Mouse (Mus musculus) erythroblast, embryonic 14.5 days (primary cell): ENCODE data around the gene Gm10563.
"Not testable (repeated sequence)": the region's sequence is repeated elsewhere in the genome, so short reads cannot be mapped to it uniquely, and the experiment has no call there.

Source experiments
- GATA1 ChIP-seq: IDR thresholded peaks from 2 replicates; pipeline ENCODE4 v1.6.1; 2012; ENCODE audit warnings: low read length, inconsistent platforms, mixed read lengths
- TAL1 ChIP-seq: IDR thresholded peaks from 3 replicates; pipeline ENCODE4 v1.6.1; 2012; ENCODE audit warnings: low read length, inconsistent platforms, mixed read lengths

GRCm38 (mm10) chr4:155687764-155688163, 42.6 kb upstream of the Gm10563 start:
- not testable (repeated sequence) for TF ChIP-seq TAL1, GATA1
